Mouse (Mus musculus) liver, adult 2 months (tissue): ENCODE data around the gene Fmo2.

ENCODE experiments used
- CTCF ChIP-seq: fragments of 200-500 bp; IDR thresholded peaks from 2 replicates; pipeline ENCODE4 v1.5.1; 2011; ENCODE audit warnings: low read depth, low read length, control low read depth
- POLR2A ChIP-seq: fragments of 200-500 bp; IDR thresholded peaks from 2 replicates; pipeline ENCODE4 v1.6.1; 2011; ENCODE audit warnings: low read length, control low read depth; ENCODE audit not compliant: insufficient read depth; ENCODE audit errors: extremely low read depth

DNA sequence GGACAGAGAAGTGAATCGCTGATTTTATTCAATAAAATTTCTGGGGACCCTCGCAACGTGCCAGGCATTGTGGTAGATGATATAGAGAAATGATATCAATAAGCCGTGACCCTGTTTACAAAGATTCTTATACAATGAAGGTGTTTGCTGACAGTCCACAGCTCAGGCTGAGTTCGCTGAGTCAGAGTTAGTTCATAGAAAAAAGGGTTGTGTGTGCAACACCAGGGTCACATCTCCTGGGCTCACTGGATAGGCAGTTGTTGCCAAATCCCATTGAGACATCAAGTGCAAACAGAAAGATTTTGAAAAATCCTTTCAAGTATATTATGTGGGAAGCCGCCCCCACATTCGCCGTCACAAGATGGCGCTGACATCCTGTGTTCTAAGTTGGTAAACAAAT, 58.3 kb downstream of the Fmo2 start:
- TF ChIP-seq CTCF, result no peak
- TF ChIP-seq POLR2A, result no peak
